Mouse (Mus musculus) embryonic facial prominence, embryonic 14.5 days (tissue): Measurements from ENCODE around the gene Bcat2. TPM values are rescaled to one million over a fixed set of nuclear protein-coding genes. Genes with fewer than 3 reads are reported as not detected.

ENCODE experiments used
- ATAC-seq: fragments of 200-750 bp; cut with Nextera tagmentation; 2 replicates; pipeline ENCODE4 v1.8.0; 2017; ENCODE audit warnings: low read depth, moderate number of reproducible peaks, moderate TSS enrichment
- DNase-seq: peaks from one replicate; pipeline ENCODE4 v3.0.0-alpha.2; 2015; ENCODE audit warnings: low spot score
- H3K27ac ChIP-seq: fragments of 300-500 bp; sonication (generic); replicated peaks from 2 replicates; pipeline ENCODE4 v1.5.1; 2014; ENCODE audit warnings: low read depth, mild to moderate bottlenecking, low read length, moderate library complexity
- H3K27me3 ChIP-seq: fragments of 300-500 bp; sonication (generic); replicated peaks from 2 replicates; pipeline ENCODE4 v1.6.1; 2014; ENCODE audit warnings: low read length; ENCODE audit not compliant: control insufficient read depth, insufficient read depth
- H3K36me3 ChIP-seq: fragments of 300-500 bp; sonication (generic); 2 replicates; pipeline ENCODE4 v1.6.1; 2014; ENCODE audit warnings: low read length, mixed read lengths; ENCODE audit not compliant: control insufficient read depth, insufficient read depth
- H3K4me1 ChIP-seq: fragments of 300-500 bp; sonication (generic); 2 replicates; pipeline ENCODE4 v1.6.1; 2014; ENCODE audit warnings: antibody characterized with exemption, low read length; ENCODE audit not compliant: control insufficient read depth, insufficient read depth
- H3K4me2 ChIP-seq: fragments of 300-500 bp; sonication (generic); 2 replicates; pipeline ENCODE4 v1.6.1; 2014; ENCODE audit warnings: low read depth, mild to moderate bottlenecking, low read length, moderate library complexity, mixed read lengths
- H3K4me3 ChIP-seq: fragments of 300-500 bp; sonication (generic); 2 replicates; pipeline ENCODE4 v1.5.1; 2014; ENCODE audit warnings: low read depth, mild to moderate bottlenecking, low read length
- H3K9ac ChIP-seq: fragments of 300-500 bp; sonication (generic); 2 replicates; pipeline ENCODE4 v1.6.1; 2014; ENCODE audit warnings: low read depth, mild to moderate bottlenecking, low read length, moderate library complexity, mixed read lengths
- H3K9me3 ChIP-seq: fragments of 300-500 bp; sonication (generic); 2 replicates; pipeline ENCODE4 v1.6.1; 2016; ENCODE audit warnings: low read length; ENCODE audit not compliant: control insufficient read depth
- WGBS: fragments of 180-500 bp; shearing (Covaris S2); extraction: QIAGEN DNeasy Blood & Tissue Kit; methylation state at CpG from one replicate; pipeline ENCODE4 v1.1.7; 2014; 5-methylcytosine and 5-hydroxymethylcytosine counted together
- polyA plus RNA-seq: library from polyadenylated mRNA; unstranded; fragments of >200 nt; fragmentation: Nextera tagmentation; extraction: Ambion mirVana; gene quantifications from 2 replicates; pipeline ENCODE4 v1.2.1, GENCODE M21; 2014

The Bcat2 gene
- polyA plus RNA-seq, 1 experiment from 2014 or later = 50.1 TPM

DNA sequence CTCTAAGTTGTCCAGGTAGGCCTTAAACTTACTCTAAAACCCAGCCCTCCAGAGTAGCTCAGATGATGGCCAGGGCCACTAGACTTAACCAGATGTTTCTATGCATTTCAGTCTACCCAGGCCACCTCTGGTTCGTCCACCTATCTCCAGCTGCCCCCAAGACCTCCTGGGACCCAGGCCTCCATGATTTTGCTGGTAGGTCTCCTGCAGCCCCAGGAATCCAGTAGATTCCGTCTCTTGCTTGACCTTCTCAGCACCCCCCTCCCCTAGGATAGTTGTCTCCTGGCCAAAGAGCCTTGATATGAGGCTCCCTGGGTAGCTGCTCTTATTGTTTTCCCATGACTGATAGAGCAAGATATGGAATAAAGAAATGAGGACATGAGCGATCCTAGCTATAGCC lies 30.9 kb upstream of the Bcat2 start:
- no peak overlapping the region for H3K4me3 ChIP-seq
- H3K4me2 ChIP-seq = no peak overlapping the region
- DNase-seq (no peak), ATAC-seq (no peak)
- no peak overlapping the region for H3K27ac ChIP-seq
- H3K9ac ChIP-seq = no peak overlapping the region
- WGBS = 87% methylated on average over 3 of the region's 3 CpGs
- H3K27me3 ChIP-seq = no peaks in the 10 kb centered on the region
- peaks cover 4% of the 10 kb centered on the region for H3K4me1 ChIP-seq
- no peaks in the 10 kb centered on the region for H3K9me3 ChIP-seq
- H3K36me3 ChIP-seq = no peaks in the 10 kb centered on the region

DNA sequence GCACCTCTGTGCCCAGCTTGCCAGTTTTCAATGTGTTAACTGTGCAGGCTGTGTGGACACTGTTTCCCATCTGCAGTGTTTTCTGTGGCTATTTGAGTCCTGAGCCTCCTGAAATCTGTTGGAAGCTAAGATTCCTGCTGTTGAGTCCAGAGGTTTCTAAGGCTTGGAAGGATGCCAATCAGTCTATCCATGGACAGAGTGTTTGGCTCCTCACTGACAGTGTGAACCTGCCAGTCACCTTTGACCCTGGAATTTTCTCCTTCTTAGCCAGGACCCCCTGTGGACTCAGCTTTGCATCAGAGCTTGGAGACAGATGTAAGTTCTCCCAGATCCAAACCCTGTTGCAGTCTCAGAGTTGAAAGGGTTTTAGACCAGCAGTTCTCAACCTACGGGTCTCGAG lies 29.7 kb upstream of the Bcat2 start:
- 74% methylated on average over 2 of the region's 2 CpGs for WGBS
- Histone ChIP-seq H3K27ac (no peak overlapping the region), H3K4me1 (peaks cover 4% of the 10 kb centered on the region), H3K4me3 (no peak overlapping the region), H3K9ac (no peak overlapping the region), H3K36me3 (no peaks in the 10 kb centered on the region), H3K27me3 (no peaks in the 10 kb centered on the region), H3K9me3 (0 out of 2 replicates have a peak, but pooled peaks cover 4% of the 10 kb centered on the region), H3K4me2 (no peak overlapping the region)
- DNase-seq (no peak), ATAC-seq (no peak)

DNA sequence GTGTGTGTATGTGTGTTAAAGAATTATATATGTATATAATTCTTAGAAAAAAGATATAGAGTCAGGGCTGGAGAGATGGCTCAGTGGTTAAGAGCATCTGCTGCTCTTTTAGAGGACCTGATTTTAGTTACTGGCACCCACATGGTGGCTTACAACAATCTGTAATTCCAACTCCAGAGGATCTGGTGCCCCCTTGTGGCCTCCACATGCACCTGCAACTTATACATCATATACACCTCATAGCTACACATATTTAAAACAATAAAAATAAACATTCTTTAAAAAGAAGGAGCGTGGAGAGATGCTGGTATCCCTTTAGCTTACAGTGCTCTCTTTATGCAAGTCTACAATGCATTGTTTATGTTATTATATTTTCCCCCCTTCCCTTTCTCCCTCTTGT lies 25.4 kb upstream of the Bcat2 start:
- Histone ChIP-seq H3K4me2 (no peak overlapping the region), H3K27me3 (no peaks in the 10 kb centered on the region), H3K9ac (no peak overlapping the region), H3K36me3 (no peaks in the 10 kb centered on the region), H3K27ac (no peak overlapping the region), H3K9me3 (0 out of 2 replicates have a peak, but pooled peaks cover 4% of the 10 kb centered on the region), H3K4me3 (no peak overlapping the region), H3K4me1 (no peaks in the 10 kb centered on the region)
- 83% methylated on average over 1 of the region's 1 CpGs for WGBS
- ATAC-seq (no peak), DNase-seq (no peak)

DNA sequence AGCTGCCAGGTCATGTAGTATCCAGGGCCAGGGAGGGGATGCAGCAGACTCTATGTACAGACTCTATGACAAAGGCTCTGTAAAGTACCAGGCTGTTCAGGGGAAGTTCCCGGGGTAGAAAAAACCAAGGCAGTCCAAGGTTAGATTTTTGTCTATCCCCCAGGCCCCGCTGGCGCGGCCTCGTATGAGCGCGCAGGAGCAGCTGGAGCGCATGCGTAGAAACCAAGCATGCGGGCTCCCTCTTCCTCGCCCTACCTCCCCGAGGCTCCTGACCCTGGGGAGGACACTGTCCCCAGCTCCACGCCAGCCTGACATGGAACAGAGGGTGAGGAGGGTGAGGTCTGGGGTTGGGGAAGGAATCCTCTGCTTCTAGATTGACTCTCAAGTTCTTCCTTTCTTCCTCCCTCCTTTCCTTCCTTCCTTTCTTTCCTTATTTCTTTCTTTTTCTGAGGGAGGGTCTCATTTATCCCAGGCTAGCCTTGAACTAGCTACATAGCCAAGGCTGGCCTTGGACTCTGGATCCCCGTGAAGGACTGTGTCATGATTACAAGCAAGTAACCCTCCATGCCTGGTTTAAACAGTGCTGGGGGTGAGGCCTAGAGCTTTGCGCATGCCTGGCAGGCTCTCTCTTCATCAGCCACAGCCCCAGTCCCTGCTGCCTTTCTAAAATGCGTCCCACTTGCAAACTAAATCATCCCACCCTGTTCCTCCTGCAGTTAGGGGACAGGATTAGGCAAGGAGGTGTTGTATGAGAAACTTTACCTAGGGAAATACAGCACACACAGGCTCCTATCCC lies 20.1 kb upstream of the Bcat2 start:
- WGBS = 84% methylated on average over 16 of the region's 16 CpGs
- Histone ChIP-seq H3K4me2 (no peak overlapping the region), H3K36me3 (no peaks in the 10 kb centered on the region), H3K27me3 (no peaks in the 10 kb centered on the region), H3K27ac (no peak overlapping the region), H3K4me1 (no peaks in the 10 kb centered on the region), H3K4me3 (no peak overlapping the region), H3K9me3 (no peaks in the 10 kb centered on the region), H3K9ac (no peak overlapping the region)
- DNase-seq = no peak
- no peak for ATAC-seq

DNA sequence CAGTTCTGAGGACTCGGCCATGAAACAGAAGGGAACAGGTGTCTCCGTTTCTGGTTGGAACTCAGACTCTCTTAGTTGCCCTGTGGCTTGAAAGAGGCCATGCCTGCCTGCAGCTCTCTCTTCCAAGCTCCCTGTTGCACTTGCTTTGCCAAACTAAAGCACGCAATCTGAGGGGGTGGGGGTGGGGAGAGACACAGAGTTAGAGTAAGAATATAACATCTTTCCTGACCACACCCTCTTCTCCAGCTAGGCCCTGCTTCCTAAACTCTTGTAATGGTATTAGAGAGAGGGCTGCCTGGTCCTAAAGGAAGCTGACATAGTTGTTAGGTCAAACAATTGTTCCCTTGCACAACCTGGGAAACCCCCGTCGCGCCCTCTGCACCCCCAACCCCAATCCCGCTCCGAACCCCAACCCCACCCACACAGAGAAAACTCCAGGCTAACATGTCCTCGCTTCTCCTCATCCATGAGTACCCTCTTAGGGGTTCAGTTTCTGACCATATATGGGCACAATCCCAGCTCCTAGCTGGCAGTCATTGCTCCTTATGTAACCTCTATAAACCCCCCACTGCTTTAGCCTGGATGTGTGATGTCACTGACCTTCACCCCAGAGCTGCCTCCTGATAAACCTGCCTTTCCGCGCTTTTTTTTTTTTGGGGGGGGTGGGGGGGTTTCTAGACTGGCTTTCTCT lies 19.0 kb upstream of the Bcat2 start:
- no peak overlapping the region for H3K9ac ChIP-seq
- H3K4me1 ChIP-seq = no peaks in the 10 kb centered on the region
- no peaks in the 10 kb centered on the region for H3K9me3 ChIP-seq
- H3K4me3 ChIP-seq = no peak overlapping the region
- WGBS = 69% methylated on average over 11 of the region's 11 CpGs
- H3K27me3 ChIP-seq = no peaks in the 10 kb centered on the region
- ATAC-seq = no peak
- DNase-seq = no peak
- H3K36me3 ChIP-seq = no peaks in the 10 kb centered on the region
- no peak overlapping the region for H3K4me2 ChIP-seq
- no peak overlapping the region; the same call in 1 of the 2 replicates for H3K27ac ChIP-seq

DNA sequence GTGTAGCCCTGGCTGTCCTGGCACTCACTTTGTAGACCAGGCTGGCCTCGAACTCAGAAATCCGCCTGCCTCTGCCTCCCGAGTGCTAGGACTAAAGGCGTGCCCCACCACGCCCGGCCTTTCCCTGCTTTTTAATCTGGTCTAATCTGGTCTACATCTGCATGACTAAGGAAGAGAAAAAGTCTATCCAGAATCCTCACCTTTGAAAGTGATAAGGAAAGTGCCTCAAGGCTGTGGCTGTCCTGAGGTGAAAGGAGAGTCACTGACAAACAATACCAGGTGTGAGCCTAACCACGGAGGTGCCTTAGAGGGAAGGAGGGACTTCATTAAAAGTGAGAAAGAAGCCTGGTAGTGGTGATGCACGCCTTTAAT lies 18.5 kb upstream of the Bcat2 start:
- WGBS = 83% methylated on average over 8 of the region's 8 CpGs
- Histone ChIP-seq H3K4me3 (no peak overlapping the region), H3K4me2 (no peak overlapping the region), H3K27me3 (no peaks in the 10 kb centered on the region), H3K9me3 (no peaks in the 10 kb centered on the region), H3K9ac (no peak overlapping the region), H3K4me1 (no peaks in the 10 kb centered on the region), H3K27ac (no peak overlapping the region), H3K36me3 (no peaks in the 10 kb centered on the region)
- ATAC-seq (no peak), DNase-seq (no peak)

DNA sequence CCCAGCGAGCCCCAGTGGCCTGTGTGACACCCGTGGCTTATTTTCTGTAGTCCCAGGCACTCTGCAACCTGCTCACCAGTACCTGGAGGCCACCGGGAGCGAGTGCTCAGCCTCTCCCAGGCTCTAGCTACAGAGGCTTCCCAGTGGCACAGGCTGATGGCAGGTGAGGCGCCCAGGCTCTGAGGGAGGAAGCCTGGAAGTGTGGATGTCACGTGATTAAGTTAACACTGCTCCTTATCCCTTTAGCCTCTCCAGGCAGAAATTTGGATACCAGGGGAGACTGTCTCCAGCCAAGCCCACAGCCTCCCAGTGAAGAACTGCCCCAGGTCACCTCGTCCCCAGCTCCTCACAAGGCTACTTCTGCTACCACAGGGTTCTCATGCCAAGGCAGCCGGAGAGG lies 16.4 kb upstream of the Bcat2 start:
- no peak overlapping the region for H3K27ac ChIP-seq
- WGBS = 69% methylated on average over 8 of the region's 8 CpGs
- ATAC-seq = no peak
- H3K4me2 ChIP-seq = no peak overlapping the region
- no peak overlapping the region for H3K4me3 ChIP-seq
- no peaks in the 10 kb centered on the region for H3K9me3 ChIP-seq
- DNase-seq = no peak
- no peaks in the 10 kb centered on the region for H3K27me3 ChIP-seq
- H3K9ac ChIP-seq = no peak overlapping the region
- no peaks in the 10 kb centered on the region for H3K4me1 ChIP-seq
- H3K36me3 ChIP-seq = no peaks in the 10 kb centered on the region

DNA sequence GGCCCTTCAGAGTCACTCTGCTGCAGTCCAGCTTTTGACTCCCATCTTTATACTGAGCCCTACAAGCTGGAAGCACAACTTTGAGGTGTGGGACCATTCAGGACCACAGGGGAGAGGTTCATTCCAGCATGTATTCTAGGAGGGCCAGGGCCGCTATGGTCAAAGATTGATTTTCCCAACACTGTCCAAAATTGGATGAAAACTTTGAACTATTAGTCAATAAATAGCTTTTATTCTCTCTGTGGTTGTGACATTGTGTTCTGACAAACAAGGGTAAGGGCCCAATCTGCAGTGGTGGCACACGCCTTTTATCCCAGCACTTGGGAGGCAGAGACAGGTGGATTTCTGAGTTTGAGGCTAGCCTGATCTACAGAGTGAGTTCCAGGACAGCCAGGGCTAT lies 16.0 kb upstream of the Bcat2 start:
- DNase-seq = no peak
- H3K9ac ChIP-seq = no peak overlapping the region
- 90% methylated on average over 2 of the region's 2 CpGs for WGBS
- H3K4me3 ChIP-seq = no peak overlapping the region
- H3K27me3 ChIP-seq = no peaks in the 10 kb centered on the region
- ATAC-seq = no peak
- H3K4me2 ChIP-seq = no peak overlapping the region
- H3K9me3 ChIP-seq = no peaks in the 10 kb centered on the region
- H3K4me1 ChIP-seq = no peaks in the 10 kb centered on the region
- H3K36me3 ChIP-seq = no peaks in the 10 kb centered on the region
- no peak overlapping the region for H3K27ac ChIP-seq

DNA sequence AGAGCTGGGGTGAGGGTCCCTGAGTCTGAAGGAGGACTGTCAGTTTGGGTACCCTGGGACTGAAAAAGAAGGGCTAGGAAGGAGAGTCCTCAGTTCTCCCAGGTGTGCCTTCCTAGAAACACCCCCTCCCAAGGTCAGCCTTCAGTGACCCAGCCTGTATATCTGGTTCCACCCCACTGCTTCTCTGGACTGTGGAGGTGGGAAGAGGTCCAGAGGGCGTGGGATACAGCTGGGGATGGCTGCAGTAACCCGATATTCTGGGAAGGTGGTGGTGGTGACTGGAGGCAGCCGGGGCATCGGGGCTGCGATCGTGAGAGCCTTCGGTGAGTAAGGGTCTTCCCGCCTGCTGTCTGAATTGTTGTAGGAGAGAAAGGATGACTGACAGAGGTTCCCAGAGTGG lies 15.2 kb upstream of the Bcat2 start, which contains the start of gene Hsd17b14:
Gene Hsd17b14, plus strand, starts transcription at position 150 of the 400 bp plus-strand sequence.
- 15% methylated on average over 8 of the region's 8 CpGs for WGBS
- no peaks in the 10 kb centered on the region for H3K27me3 ChIP-seq
- no peaks in the 10 kb centered on the region for H3K9me3 ChIP-seq
- no peaks in the 10 kb centered on the region for H3K4me1 ChIP-seq
- ATAC-seq = no peak
- peak within 1 kb of the TSS; percentile 48 for H3K9ac ChIP-seq
- H3K4me2 ChIP-seq = no peak within 1 kb of the TSS
- H3K27ac ChIP-seq = no peak within 1 kb of the TSS
- no peak within 1 kb of the TSS for H3K4me3 ChIP-seq
- H3K36me3 ChIP-seq = no peaks in the 10 kb centered on the region
- DNase-seq = no peak
